Mouse (Mus musculus): ENCODE measurements around the gene Clcn1. TPM values are rescaled to one million over a fixed set of nuclear protein-coding genes. Genes with fewer than 3 reads are reported as not detected.

The Clcn1 gene
- not detected for polyA plus RNA-seq (2017; shearing (Covaris generic))

GRCm38 (mm10) chr6:42286448-42286847, at the start of gene Clcn1:
Gene Clcn1, plus strand, starts transcription at chr6:42286685.

GRCm38 (mm10) chr6:42245711-42246353, 40.7 kb upstream of the Clcn1 start, which contains the start of gene Gstk1:
Gene Gstk1, plus strand, starts transcription at chr6:42245935.

DNA sequence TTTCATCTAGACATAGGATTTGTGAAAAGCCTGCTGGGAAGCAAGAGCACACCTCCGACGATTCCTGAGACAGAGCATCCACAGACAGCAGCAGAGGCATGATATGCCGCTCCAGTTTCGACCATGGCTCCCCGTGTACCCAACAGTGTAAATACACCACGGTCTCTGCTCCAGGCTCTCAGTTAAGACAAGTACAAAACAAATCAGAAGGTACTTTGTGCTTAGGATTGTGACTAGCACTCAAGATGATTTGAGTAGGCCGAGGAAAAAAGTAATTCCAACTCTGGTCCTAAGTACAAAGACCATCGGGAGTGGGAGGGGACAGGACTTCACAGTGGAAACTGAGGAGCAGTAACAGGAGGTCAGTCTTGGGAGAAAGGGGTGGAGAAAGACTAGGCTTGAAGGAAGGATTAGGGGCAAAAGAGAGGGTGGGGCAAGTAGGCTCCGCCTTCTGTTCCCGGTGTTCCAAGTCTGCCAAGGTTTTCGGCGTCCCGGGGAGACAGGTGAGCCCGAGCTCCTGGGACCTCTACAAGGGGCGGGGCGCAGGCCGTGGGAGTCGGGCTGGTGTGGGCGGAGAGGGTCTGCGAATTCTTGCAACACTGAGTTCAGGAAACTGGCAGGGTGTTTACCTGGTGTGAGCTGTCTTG, 24.8 kb upstream of the Clcn1 start, which contains the start of gene Tmem139:
Gene Tmem139, plus strand, starts transcription at position 447 of the 647 bp plus-strand sequence.

DNA sequence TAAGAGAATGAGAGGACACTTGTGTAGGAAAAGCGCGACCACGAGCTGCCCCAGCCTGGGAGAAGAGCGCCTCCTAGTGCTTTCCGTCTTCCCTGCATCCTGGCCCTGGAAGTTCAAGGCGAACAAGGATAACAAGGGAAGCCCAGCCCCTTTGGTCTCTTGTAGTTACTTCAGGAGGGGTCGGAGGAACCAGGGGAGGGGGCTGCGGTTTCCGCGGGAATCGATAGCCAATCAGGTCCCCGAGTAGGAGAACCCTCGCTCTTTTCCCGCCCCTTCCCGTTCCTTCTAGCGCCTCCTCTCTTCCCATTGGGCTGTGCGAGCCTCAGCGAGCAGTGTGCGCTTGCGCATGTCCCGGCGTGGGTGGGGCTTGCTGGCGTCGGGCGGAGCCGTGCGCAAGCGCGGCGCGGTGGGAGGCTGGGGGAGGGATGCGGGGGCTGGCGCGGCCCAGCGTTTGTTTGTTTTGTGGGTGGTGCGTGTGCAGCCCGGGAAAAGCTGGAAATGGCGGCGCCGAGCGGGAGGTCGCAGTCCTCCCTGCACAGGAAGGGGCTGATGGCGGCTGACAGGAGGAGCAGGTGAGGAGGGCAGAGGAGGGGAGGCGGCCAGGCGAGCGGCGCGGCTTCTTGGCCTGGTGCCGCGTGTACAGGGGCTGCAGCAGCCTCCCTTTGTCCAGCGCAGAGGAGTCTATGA, 21.7 kb upstream of the Clcn1 start, which contains the start of gene Casp2:
Gene Casp2, plus strand, starts transcription at position 360 of the 687 bp plus-strand sequence.

DNA sequence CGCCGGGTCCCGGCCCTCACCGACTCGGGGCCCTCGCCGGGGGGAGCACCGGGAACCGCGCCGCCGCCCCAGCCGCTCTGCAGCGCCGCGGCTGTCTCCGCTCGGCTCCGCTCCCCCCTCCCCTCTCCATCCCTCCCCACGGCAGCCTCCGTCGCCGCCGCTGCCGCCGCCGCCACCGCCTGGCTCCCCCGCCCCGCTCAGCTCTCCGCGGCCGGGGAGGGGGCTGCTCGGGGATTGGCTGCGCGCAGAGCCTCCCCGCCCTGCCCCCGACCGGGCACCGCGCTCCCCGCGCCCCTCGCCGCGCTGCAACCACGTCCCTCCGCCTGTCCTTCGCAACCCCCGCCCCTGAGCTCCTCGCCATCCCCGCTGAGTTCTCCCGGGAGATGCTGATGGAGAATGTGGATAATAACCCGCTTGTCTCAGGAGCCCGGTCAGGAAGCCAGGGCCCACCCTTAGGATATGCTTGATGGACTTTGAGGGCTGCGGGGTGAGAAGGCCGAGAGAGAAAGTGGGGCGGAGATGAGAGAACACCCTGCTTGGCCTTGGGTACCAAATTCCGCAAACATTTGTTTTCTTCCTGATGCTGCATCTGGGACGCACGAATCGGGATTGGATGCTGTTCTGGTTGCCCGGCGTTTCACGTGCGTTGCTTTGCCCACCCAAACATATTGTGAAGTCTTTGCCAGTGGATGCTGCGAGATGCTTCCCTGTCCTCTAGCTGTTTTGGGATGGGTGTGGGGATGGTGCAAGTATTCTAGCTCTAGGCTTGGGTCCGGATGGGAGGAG, 38.2 kb downstream of the Clcn1 start, which contains the start of gene Fam131b:
Gene Fam131b, minus strand, starts transcription at position 162 of the 786 bp plus-strand sequence.

GRCm38 (mm10) chr6:42349426-42350020, 63.0 kb downstream of the Clcn1 start, which contains the start of gene Zyx:
Gene Zyx, plus strand, starts transcription at chr6:42349630.

Other genes starting within 250 kb of the Clcn1 start
- not detected for gene Sva, start 248.3 kb upstream of the Clcn1 start, polyA plus RNA-seq (2017; shearing (Covaris generic))
- gene Tas2r139, start 145.7 kb upstream of the Clcn1 start, polyA plus RNA-seq (2017; shearing (Covaris generic)) = not detected
- not detected for gene Tas2r144, start 71.4 kb upstream of the Clcn1 start, polyA plus RNA-seq (2017; shearing (Covaris generic))
- gene Gstk1, start 40.8 kb upstream of the Clcn1 start, polyA plus RNA-seq (2017; shearing (Covaris generic)) = 13.3 TPM
- gene Tmem139, start 24.7 kb upstream of the Clcn1 start, polyA plus RNA-seq (2017; shearing (Covaris generic)) = not detected
- gene Casp2, start 21.7 kb upstream of the Clcn1 start, polyA plus RNA-seq (2017; shearing (Covaris generic)) = 65.2 TPM
- 0.05 TPM for gene Fam131b, start 38.0 kb downstream of the Clcn1 start, polyA plus RNA-seq (2017; shearing (Covaris generic))
- gene Zyx, start 62.9 kb downstream of the Clcn1 start, polyA plus RNA-seq (2017; shearing (Covaris generic)) = 186 TPM
- 0.36 TPM for gene Epha1, start 86.6 kb downstream of the Clcn1 start, polyA plus RNA-seq (2017; shearing (Covaris generic))
- gene Tas2r143, start 113.6 kb downstream of the Clcn1 start, polyA plus RNA-seq (2017; shearing (Covaris generic)) = not detected
- gene Tas2r135, start 118.7 kb downstream of the Clcn1 start, polyA plus RNA-seq (2017; shearing (Covaris generic)) = not detected
- gene Tas2r126, start 147.8 kb downstream of the Clcn1 start, polyA plus RNA-seq (2017; shearing (Covaris generic)) = 0.32 TPM
- gene Olfr458, start 178.5 kb downstream of the Clcn1 start, polyA plus RNA-seq (2017; shearing (Covaris generic)) = not detected
- gene Olfr457, start 189.7 kb downstream of the Clcn1 start, polyA plus RNA-seq (2017; shearing (Covaris generic)) = not detected
- 0.17 TPM for gene Olfr456, start 200.5 kb downstream of the Clcn1 start, polyA plus RNA-seq (2017; shearing (Covaris generic))